Mouse (Mus musculus) heart, embryonic 12.5 days (tissue): ENCODE measurements around the gene Cdipt. TPM values are rescaled to one million over a fixed set of nuclear protein-coding genes. Genes with fewer than 3 reads are reported as not detected.

Experiments used
- ATAC-seq: fragments of 200-750 bp; cut with Nextera tagmentation; 2 replicates; pipeline ENCODE4 v1.8.0; 2017; ENCODE audit warnings: moderate TSS enrichment, moderate library complexity; ENCODE audit not compliant: insufficient number of reproducible peaks, low FRiP score
- H3K27ac ChIP-seq: fragments of 300-500 bp; sonication (generic); 2 replicates; pipeline ENCODE4 v1.5.1; 2016; ENCODE audit warnings: mild to moderate bottlenecking, moderate library complexity; ENCODE audit not compliant: poor library complexity, severe bottlenecking
- H3K27me3 ChIP-seq: fragments of 300-500 bp; sonication (generic); replicated peaks from 2 replicates; pipeline ENCODE4 v1.6.1; 2016; ENCODE audit warnings: mild to moderate bottlenecking, moderate library complexity
- H3K36me3 ChIP-seq: fragments of 300-500 bp; sonication (generic); 2 replicates; pipeline ENCODE4 v1.6.1; 2016; ENCODE audit warnings: mild to moderate bottlenecking, moderate library complexity
- H3K4me1 ChIP-seq: fragments of 300-500 bp; sonication (generic); replicated peaks from 2 replicates; pipeline ENCODE4 v1.6.1; 2016; ENCODE audit warnings: mild to moderate bottlenecking
- H3K4me2 ChIP-seq: fragments of 300-500 bp; sonication (generic); 2 replicates; pipeline ENCODE4 v1.6.1; 2016; ENCODE audit warnings: mild to moderate bottlenecking, moderate library complexity
- H3K4me3 ChIP-seq: fragments of 300-500 bp; sonication (generic); 2 replicates; pipeline ENCODE4 v1.5.1; 2016; ENCODE audit warnings: mild to moderate bottlenecking
- H3K9ac ChIP-seq: fragments of 300-500 bp; sonication (generic); 2 replicates; pipeline ENCODE4 v1.6.1; 2016; ENCODE audit warnings: mild to moderate bottlenecking, moderate library complexity
- H3K9me3 ChIP-seq: fragments of 300-500 bp; sonication (generic); replicated peaks from 2 replicates; pipeline ENCODE4 v1.6.1; 2016; ENCODE audit warnings: mild to moderate bottlenecking, moderate library complexity
- WGBS: fragments of 180-500 bp; shearing (Covaris S2); methylation state at CpG from one replicate; pipeline ENCODE4 v1.1.7; 2016; 5-methylcytosine and 5-hydroxymethylcytosine counted together
- polyA plus RNA-seq: library from polyadenylated mRNA; unstranded; fragments of >200 nt; fragmentation: Nextera tagmentation; extraction: Ambion mirVana; gene quantifications from 2 replicates; pipeline ENCODE4 v1.2.1, GENCODE M21; 2016

Cdipt gene
- polyA plus RNA-seq, 1 experiment from 2014 or later = 75.5 TPM

GRCm38 (mm10) chr7:127003620-127004019 is 27.9 kb downstream of the Cdipt start:
- H3K4me2 ChIP-seq = no peak overlapping the region
- WGBS = 88% methylated on average over 5 of the region's 5 CpGs
- no peaks in the 10 kb centered on the region for H3K36me3 ChIP-seq
- H3K9me3 ChIP-seq = no peaks in the 10 kb centered on the region
- H3K27me3 ChIP-seq = no peaks in the 10 kb centered on the region
- ATAC-seq = no peak
- H3K4me1 ChIP-seq = peaks cover 6% of the 10 kb centered on the region
- H3K27ac ChIP-seq = no peak overlapping the region
- no peak overlapping the region for H3K4me3 ChIP-seq
- no peak overlapping the region for H3K9ac ChIP-seq

GRCm38 (mm10) chr7:127004122-127004875 is 28.6 kb downstream of the Cdipt start:
- no peak overlapping the region for H3K4me2 ChIP-seq
- H3K9me3 ChIP-seq = no peaks in the 10 kb centered on the region
- no peak for ATAC-seq
- H3K4me3 ChIP-seq = no peak overlapping the region
- no peaks in the 10 kb centered on the region for H3K27me3 ChIP-seq
- no peak overlapping the region for H3K9ac ChIP-seq
- 88% methylated on average over 4 of the region's 4 CpGs for WGBS
- peaks cover 13% of the 10 kb centered on the region for H3K4me1 ChIP-seq
- H3K27ac ChIP-seq = no peak overlapping the region
- H3K36me3 ChIP-seq = no peaks in the 10 kb centered on the region

GRCm38 (mm10) chr7:127007313-127008024 is 31.8 kb downstream of the Cdipt start:
- Histone ChIP-seq H3K9ac (no peak overlapping the region; the same call in 1 of the 2 replicates), H3K9me3 (no peaks in the 10 kb centered on the region), H3K36me3 (peaks cover 14% of the 10 kb centered on the region), H3K4me3 (no peak overlapping the region), H3K27ac (no peak overlapping the region), H3K4me1 (peaks cover 14% of the 10 kb centered on the region), H3K4me2 (no peak overlapping the region), H3K27me3 (no peaks in the 10 kb centered on the region)
- 89% methylated on average over 6 of the region's 6 CpGs for WGBS
- no peak for ATAC-seq

GRCm38 (mm10) chr7:127008239-127009019 is 32.7 kb downstream of the Cdipt start:
- H3K4me1 ChIP-seq = peaks cover 18% of the 10 kb centered on the region
- H3K4me3 ChIP-seq = no peak overlapping the region
- peak overlapping the region; percentile 59 for H3K27ac ChIP-seq
- H3K9ac ChIP-seq = peak overlapping the region; percentile 21
- 37% methylated on average over 9 of the region's 9 CpGs for WGBS
- peak; percentile 87 for ATAC-seq
- peaks cover 24% of the 10 kb centered on the region for H3K36me3 ChIP-seq
- no peaks in the 10 kb centered on the region for H3K27me3 ChIP-seq
- H3K4me2 ChIP-seq = no peak overlapping the region
- H3K9me3 ChIP-seq = no peaks in the 10 kb centered on the region

GRCm38 (mm10) chr7:127009307-127010085 is 33.8 kb downstream of the Cdipt start:
- Histone ChIP-seq H3K4me3 (no peak overlapping the region), H3K4me1 (peaks cover 28% of the 10 kb centered on the region), H3K9me3 (no peaks in the 10 kb centered on the region), H3K4me2 (no peak overlapping the region), H3K9ac (no peak overlapping the region; the same call in 1 of the 2 replicates), H3K27ac (peak overlapping the region; percentile 59; the same call in 1 of the 2 replicates), H3K36me3 (peaks cover 27% of the 10 kb centered on the region), H3K27me3 (no peaks in the 10 kb centered on the region)
- no peak for ATAC-seq
- WGBS = 76% methylated on average over 17 of the region's 17 CpGs

DNA sequence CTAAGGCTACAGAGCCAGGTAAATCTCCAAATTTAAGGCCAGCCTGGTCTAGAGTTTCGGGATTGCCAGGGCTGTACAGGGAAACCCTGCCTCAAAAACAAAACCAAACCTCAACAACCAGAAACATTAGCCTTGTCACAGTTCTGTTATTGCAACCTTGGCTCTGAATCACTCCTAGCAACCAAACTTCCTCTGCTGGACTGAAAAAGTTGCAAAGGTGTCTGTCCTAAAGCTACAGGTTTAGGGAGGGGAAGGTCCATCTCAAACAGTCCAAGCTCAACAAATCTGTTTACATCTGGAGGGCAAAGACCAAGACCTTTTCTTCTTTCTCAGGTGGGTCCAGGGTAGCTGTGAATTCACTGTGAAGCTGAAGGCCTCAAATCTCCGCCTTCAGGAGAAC is 35.3 kb downstream of the Cdipt start:
- WGBS = 88% methylated on average over 2 of the region's 2 CpGs
- H3K4me3 ChIP-seq = no peak overlapping the region
- H3K4me2 ChIP-seq = no peak overlapping the region
- H3K27me3 ChIP-seq = no peaks in the 10 kb centered on the region
- H3K4me1 ChIP-seq = peaks cover 43% of the 10 kb centered on the region
- no peaks in the 10 kb centered on the region for H3K9me3 ChIP-seq
- no peak overlapping the region for H3K27ac ChIP-seq
- peaks cover 36% of the 10 kb centered on the region for H3K36me3 ChIP-seq
- no peak overlapping the region for H3K9ac ChIP-seq
- ATAC-seq = no peak

DNA sequence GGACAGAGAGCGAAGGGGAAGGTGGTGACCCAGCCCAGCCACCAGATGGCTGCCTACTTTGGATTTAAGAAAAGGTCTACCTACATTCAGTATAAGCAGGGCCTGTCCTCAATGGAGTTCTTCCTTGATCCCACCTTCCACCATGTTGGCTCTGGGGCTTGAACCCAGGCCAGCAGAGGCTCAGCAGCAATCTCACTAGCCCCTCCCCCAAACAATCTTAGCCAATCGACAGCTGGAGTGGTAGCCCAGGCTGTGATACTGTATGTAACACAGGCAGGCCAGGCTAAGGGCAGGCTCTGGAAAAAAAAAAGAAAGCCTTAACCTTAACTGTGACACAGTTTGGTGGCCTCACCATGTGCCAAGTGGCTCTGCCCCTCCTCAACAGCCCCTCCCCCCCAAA is 36.0 kb downstream of the Cdipt start:
- no peak overlapping the region for H3K4me2 ChIP-seq
- 70% methylated on average over 2 of the region's 2 CpGs for WGBS
- no peak for ATAC-seq
- no peak overlapping the region for H3K9ac ChIP-seq
- H3K36me3 ChIP-seq = peaks cover 36% of the 10 kb centered on the region
- H3K4me3 ChIP-seq = no peak overlapping the region
- H3K27me3 ChIP-seq = no peaks in the 10 kb centered on the region
- no peaks in the 10 kb centered on the region for H3K9me3 ChIP-seq
- H3K4me1 ChIP-seq = peaks cover 43% of the 10 kb centered on the region
- no peak overlapping the region for H3K27ac ChIP-seq

GRCm38 (mm10) chr7:127012374-127012773 is 36.7 kb downstream of the Cdipt start:
- H3K9me3 ChIP-seq = no peaks in the 10 kb centered on the region
- H3K4me2 ChIP-seq = no peak overlapping the region
- H3K4me3 ChIP-seq = no peak overlapping the region
- H3K9ac ChIP-seq = no peak overlapping the region
- no peak overlapping the region for H3K27ac ChIP-seq
- ATAC-seq = no peak
- 73% methylated on average over 6 of the region's 6 CpGs for WGBS
- H3K4me1 ChIP-seq = peaks cover 43% of the 10 kb centered on the region
- no peaks in the 10 kb centered on the region for H3K27me3 ChIP-seq
- peaks cover 36% of the 10 kb centered on the region for H3K36me3 ChIP-seq

- no peak overlapping the region for H3K9ac ChIP-seq
- no peak overlapping the region for H3K4me2 ChIP-seq
- no peaks in the 10 kb centered on the region for H3K9me3 ChIP-seq
- no peak for ATAC-seq
- peaks cover 43% of the 10 kb centered on the region for H3K4me1 ChIP-seq
- H3K36me3 ChIP-seq = peaks cover 36% of the 10 kb centered on the region
- H3K4me3 ChIP-seq = no peak overlapping the region
- H3K27me3 ChIP-seq = no peaks in the 10 kb centered on the region
- H3K27ac ChIP-seq = no peak overlapping the region
- WGBS = 95% methylated on average over 10 of the region's 10 CpGs
Measured at GRCm38 (mm10) chr7:127012845-127013244, 37.1 kb downstream of the Cdipt start.

- H3K9me3 ChIP-seq = no peaks in the 10 kb centered on the region
- WGBS = 91% methylated on average over 6 of the region's 6 CpGs
- H3K4me3 ChIP-seq = no peak overlapping the region
- no peak overlapping the region for H3K27ac ChIP-seq
- H3K9ac ChIP-seq = no peak overlapping the region
- no peak for ATAC-seq
- H3K4me1 ChIP-seq = peaks cover 40% of the 10 kb centered on the region
- H3K27me3 ChIP-seq = no peaks in the 10 kb centered on the region
- H3K36me3 ChIP-seq = peaks cover 36% of the 10 kb centered on the region
- peak overlapping the region; percentile 89 for H3K4me2 ChIP-seq
Measured at GRCm38 (mm10) chr7:127013385-127013784, 37.7 kb downstream of the Cdipt start.
